Mouse (Mus musculus) CD4-positive helper T cell, adult 2 months (primary cell): ENCODE data around the gene Ttbk1.

Source experiments
- DNase-seq: peaks from one replicate; pipeline ENCODE4 v3.0.0-alpha.2; 2012; ENCODE audit warnings: low read depth, missing footprints, low spot score

Ttbk1 gene

DNA sequence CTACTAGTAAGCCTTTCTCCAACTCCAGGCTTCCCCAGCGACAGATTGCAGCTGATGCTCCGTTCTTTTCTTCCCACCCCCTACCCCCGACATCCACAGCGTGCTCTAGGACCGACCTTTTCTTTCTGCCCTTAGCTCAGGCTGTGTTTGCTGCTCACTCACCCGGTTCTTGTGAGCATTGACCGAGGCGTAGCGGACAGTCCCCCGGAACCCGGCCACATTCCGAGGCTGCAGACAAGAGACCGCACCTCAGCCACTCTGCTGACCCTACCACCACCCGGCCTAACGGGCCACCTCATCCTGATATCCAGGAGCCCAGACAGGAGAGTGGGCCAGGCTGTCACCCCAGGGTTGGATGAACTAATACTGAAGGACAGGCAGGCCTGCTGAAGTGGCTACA is 10.2 kb downstream of the Ttbk1 start:
- no peak for DNase-seq

DNA sequence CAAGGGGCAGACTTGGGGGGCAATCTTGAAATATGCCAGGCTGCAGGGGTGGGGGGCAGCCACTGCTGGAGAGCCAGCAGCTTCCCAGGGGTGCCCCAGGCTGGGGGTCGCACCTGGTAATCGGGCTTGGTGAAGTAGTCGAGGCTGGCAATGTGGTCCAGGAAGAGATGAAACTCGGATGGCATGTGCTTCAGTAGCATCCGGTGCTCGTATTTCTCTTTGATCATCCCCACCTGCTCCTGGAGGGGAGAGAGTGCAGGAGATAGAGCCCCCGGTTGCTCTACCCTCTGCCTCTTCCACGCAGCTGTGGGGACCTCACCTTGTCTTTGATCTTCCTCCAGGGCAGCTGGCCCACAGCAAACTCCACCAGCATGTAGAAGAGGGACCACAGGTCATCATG is 10.9 kb downstream of the Ttbk1 start:
- DNase-seq, result no peak

DNA sequence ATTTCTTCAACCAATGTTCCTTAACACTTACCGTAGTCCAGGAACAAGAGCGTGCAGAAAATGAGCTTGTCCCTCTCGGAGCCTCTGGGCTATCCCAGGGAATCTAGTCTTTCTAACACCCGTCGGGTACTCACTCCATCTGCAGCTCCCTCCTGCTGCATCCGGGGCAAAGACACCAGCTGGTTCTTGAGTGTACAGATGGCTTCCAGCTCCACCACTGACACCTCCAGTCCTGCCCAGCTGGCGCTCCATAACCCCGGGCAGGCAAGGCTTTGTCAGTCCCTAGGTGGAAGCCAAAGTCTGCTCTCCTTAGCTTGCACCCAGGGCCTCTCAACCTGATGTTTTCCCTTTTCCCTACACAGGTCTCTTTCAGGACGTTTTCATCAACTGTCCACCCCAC is 19.6 kb downstream of the Ttbk1 start:
- DNase-seq, result no peak

DNA sequence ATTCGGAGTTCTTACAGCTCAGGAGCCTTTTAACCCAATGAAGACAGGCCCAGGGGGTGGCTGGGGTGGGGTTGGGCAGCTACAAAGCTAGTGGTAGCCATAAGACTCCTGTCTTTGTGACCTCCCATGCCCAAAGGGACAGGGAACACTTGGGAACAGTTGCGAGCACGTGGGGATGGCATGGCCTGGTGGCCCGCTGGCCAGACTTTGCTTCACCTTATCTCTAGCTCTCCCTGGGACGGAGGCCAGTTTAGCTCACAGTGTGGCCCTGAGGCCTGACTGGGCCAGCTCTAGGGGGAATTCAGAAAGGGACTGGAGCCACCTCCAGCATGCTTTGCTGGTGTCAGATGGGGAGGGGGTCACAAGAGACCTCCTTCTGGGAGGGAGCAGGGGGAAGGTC is 25.2 kb downstream of the Ttbk1 start:
- DNase-seq, result no peak

DNA sequence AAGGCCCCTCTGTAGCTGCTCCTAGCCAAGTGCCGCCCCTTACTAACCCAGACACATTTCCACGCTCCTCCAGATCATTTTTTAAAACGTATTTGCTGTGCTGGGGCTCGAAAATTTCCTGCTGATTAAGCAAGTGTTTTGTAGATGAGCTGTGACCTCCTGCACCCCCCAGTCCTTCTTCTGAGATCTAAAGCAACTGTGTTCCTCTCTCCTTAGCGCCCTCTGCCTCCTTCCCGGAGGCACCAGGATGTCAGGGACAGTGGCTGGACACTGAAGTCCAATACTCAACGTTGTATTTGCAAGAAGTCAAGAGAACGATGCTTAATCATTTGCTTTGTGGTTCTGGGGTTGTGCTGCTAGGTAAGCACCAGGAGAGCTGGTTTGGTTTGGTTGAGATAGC is 26.1 kb downstream of the Ttbk1 start:
- DNase-seq, result no peak

DNA sequence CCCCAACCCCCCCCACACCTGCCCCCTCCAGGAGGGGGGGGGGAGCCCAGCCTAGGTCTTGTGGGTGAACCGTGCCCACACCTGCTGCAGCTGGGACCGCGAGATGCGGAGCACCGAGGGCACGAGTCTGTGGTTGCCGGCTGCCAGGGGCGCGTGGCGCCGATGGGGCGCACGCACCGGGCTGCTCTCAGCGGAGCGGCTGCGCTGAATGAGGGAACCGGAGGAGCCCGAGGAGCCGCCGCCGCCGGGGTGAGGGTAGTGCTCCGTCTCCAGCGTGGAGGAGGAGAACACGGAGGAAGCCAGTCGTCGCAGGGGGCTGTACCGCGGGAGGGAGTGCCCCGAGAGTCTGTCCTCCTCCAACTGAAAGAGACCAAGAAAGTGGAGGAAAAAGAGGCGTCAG is 26.8 kb downstream of the Ttbk1 start:
- DNase-seq, result no peak

DNA sequence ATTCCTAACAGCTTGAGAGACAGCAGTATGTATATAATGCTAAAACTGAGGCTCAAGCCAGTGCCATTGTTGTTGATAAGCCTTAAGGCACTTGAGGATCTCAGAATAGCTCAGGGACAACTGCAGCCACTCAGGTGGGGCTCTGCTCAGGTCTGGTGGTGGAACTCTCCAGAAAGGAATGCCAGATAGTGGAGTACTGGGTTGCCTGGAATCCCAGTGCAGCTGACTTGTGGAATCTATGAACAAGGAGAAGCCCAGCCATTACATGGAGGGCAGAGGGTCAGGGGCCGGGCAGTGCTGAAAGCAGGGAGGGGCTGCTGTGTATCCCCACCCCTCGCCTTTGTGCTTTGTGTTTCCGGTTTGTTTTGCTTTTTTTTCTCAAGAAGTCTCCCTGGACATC is 29.0 kb downstream of the Ttbk1 start:
- DNase-seq, result no peak

DNA sequence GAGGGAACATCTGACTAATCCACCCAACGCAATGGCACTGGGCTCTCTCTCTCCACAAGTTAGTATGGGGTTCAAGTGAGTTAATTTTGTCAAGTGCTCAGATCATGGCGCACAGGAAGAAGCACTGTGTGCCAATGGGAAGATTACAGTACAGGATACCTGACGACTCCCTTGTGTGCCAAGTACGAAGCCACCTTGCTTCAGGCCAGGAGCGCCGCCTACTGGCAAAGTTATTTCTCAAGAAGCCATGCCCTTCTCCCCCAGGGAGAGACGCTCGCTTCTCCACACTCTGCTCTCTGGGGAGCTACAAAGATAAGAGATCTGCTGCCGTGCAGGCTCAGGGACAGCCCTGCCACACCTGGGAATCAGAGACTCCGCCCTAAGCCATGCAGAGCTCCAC is 29.7 kb downstream of the Ttbk1 start:
- peak; percentile 33 for DNase-seq

DNA sequence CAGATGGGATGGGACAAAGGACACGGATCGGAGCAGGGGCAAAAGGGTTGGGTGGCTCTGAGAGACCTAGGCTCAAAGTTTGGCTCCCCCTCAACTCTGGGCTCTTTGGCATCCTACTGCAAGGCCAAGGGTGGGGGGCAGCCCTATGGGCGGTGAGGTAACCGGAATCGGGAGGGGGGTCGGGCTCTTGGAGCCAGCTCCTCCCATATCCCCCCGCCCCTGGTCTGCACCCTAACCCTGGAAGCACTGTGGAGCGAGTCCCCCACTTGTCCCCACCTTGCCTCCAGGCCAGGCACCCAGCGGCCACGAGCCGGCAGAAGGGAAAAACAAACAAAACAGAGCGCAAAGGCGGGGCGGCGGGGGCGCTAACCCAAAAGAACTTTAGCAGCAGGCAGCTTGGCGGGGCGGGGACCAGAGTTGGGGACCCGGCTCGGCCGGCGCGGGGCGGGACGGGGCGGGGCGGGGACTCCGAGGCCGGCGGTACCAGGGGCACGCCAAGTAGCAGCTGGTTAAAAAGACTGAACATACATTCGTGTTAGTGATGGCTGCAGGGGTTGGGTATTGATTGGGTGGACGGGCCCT is 32.3 kb downstream of the Ttbk1 start:
- no peak for DNase-seq

DNA sequence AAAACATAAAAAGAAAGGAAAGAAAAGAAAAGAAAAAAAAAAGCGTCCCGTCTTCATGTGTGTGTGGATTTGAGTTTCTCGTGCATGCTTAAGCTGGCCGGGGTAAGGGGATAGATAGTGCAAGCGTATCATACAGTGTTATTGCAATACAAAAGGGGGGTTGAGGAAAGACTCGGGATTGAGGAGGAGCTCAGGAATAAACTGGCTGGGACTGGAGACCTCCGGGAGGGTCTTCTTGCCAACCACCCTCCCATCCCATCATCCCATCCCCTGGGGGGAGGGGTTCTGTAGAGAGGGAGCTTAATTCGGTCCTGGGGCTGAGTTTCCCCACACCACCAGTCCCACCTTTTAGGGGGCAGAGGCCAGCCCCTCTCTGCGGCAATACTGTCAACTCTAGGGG is 32.9 kb downstream of the Ttbk1 start:
- no peak for DNase-seq

DNA sequence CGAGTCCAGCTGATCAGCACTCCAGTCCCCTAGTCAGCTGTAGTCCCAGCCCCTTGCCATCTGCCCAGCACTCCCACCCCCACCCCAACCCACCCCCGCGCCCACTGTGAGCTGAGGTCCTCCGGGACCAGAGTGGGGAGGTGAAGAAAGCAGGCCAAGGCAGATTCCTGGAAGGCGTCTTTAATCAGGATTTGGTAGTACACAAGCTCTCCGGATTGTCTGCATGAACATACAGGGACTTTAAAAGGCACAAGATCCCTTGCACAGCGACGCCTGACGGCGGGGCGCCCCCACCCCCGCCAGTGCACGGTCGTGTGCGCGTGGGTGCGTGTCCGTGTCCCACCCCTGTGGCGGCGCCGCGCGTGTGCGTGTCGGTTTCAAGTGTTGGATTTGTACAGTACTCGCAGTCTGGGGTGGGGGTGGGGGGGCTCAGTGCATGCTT is 33.5 kb downstream of the Ttbk1 start:
- no peak for DNase-seq

DNA sequence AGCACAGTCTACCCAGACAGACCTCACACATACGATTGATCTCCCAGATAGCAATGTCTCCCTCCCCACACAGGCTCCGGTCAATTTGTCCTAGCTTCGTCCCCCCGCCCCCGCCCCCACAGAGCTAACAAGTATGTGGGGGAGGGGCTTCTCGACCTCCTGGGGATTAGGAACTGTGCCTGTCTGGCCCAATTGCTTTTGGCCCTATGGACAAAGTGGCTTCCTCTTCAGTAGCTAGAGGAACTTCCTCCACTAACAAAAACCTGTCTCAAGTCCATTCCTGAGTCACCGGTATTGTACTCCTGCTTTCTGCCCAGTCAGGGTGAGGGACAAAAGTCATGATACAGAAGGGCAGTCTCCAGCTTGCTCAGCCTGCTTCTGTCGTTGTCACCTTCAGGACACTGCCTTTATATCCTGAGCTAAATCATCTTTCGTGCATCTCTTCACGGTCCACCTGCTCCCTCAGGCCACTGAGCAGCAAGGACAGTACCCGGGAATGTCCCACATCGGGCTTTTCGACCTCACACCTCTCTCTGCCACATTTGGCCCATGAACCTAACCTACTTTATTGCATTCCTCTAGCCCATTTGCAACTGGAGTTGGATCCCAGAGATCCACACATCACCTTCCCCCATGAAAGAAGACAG is 34.0 kb downstream of the Ttbk1 start:
- no peak for DNase-seq

DNA sequence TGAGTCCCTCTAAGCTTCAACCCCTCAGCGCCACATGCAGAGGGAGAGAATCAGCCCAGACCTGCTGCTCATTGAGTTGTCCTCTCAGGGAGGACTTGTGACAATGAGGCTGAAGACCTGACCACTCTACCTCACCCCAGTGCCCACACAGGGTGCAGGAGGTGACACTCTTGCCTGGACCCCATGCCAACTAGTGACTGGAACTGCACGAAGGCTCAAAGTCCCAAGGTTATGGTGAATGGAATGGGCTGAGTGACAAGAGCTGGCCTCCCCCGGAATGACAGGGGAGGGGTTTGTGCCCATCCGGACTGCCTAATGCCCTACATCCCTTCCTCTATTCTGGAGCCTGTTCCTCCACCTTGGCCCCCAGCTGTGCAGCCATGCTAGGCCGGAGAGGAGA is 34.8 kb downstream of the Ttbk1 start:
- DNase-seq, result no peak

DNA sequence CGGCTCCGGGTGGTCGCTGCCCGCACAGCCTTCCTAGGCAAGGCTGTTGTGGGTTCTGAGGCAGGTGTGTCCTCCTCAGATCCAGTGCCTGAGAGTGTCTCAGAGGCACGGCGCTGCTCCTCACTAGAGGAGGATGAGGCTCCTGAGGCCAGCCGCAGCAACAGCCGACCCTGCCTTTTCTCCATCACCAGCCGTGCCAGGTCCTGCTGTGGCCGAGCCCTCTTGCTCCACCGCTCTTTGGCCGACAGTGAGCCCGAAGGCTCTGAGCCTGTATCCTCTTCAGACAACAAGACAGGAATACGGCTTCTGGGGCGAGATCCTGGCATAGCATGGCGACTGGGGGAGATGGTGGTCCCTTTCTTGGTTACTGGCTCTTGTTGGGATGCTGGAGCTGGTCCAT is 41.2 kb downstream of the Ttbk1 start:
- DNase-seq, result no peak

DNA sequence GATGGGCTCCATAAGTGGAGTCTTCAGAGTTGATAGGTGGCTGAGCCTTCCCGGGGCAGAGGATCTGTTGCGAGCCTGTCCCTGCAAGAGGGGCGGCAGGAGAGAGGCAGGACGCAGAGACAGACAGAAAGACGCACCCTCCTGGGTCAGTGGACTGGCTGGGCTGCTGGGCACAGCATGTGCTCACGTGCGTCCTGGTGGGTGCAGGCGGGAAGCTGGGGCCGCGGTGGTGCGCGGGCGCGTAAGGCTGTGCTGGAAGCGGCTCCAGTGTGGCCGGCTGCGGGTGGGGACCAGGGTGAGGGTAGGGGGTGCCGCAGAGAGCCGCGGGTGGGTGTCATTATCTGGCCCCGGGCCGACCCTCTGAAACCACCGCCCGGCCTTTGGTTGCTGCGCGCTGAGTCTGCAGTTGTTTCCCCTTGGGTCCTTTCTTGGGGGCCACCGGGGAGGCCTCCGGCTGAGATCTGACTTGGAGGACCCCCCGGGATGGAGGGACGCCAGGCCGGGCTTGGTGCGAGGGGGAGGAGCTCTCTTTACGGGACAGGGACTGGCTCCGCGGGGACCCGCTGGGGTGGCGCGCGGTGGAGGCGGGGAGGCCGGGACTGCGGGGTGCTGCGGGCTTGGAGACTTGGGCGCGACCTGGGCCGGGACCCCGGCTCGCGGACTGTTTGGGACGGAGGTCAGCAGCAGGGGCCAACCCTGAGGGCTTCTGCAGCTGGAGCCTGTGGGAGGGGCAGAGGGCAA is 42.5 kb downstream of the Ttbk1 start:
- DNase-seq, result no peak

DNA sequence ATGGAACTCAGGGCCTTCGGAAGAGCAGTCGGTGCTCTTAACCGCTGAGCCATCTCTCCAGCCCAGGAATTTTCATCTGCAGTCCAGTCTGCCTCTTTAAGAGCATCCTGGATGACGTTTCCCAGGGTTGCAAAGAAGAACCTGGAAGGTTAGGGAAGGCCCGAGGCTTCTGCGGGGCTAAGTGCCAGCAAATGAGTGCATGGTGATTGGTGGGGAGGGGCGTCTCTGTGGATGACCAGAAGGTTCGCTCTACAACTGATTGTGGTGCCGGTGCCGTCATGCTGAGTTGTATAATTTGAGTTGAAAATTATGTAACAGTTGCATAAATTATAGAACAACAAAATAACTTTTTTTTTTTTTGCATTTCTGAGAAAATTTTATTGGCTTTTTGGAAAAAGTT is 48.3 kb downstream of the Ttbk1 start:
- no peak for DNase-seq

DNA sequence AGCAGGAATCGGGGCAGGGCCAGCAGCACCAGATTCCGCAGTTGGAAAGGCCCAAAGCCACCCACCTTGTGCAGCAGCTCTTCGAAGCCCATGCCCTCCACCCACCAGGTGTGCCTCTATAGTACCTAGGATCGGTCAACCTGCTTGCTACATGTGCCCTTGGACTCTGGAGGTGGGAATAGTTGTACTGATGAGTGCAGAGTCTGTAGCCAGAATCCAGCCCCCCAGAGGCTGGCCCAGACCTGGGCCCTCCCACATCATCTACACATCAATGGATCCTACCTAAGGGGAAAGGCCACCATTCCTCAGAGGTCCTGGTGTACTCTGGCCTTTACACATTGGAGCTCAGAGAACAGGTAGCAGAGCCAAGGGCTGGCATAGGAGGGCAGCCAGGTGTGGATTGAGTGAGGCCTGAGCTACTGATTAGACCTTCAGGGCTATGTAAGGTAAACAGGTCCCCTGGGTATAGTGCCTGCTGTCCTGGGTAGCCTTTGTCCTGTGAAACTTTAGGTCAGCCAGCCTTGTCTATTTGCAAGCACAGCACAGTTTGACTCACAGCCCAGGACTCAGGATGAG is 49.1 kb downstream of the Ttbk1 start, which contains the start of gene Slc22a7:
TSS of gene Slc22a7 (minus strand) at position 160 of the 576 bp plus-strand sequence.
- DNase-seq, result no peak

DNA sequence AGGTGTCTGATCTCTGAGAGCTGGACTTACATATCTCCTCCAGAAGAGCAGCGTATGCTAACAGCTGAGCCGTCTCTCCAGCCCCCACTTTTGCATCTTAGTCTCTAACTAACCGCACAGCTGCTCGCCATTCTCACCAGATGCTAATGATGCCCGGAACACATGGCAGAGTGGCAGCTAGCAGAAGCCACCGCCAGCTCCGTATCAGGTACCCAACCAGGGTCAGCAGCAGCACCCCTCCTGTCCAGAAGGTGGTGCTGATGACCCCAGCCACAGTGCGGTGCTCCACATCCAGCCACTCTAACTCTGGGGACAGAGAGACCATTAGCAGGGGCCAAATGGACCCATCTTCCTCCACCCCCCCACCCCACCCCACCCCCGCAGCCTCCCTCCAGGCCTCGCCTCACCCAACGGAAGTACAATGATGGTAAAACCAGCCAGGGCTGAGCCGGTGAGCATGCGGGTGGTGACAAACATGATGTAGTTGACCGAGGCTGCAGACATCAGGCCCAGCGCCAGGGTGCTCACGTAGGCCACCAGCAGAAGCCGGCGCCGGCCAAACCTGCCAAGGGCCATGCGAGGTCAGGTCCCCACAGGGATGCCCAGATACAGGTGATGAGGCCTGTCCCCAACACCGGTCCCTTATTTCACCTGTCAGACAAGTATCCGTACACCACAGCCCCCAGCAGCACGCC is 50.7 kb downstream of the Ttbk1 start:
- DNase-seq, result no peak

DNA sequence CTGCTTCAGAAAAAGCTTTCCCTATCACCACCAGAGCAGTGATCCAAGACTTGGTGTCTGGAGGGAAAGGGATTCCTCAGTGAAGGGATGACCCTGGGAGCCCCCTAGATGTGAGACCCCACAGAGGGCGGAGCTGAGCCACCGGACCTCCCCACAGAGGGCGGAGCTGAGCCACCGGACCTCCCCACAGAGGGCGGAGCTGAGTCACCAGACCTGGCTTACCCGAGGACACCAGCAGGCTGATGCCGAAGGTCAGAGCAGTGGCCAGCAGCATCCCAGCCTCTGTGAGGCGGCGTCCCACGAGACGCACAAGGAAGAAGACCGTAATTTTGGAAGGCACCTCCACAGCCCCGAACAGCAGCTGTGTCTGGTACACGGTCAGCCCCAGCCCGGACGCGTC is 53.8 kb downstream of the Ttbk1 start:
- no peak for DNase-seq

DNA sequence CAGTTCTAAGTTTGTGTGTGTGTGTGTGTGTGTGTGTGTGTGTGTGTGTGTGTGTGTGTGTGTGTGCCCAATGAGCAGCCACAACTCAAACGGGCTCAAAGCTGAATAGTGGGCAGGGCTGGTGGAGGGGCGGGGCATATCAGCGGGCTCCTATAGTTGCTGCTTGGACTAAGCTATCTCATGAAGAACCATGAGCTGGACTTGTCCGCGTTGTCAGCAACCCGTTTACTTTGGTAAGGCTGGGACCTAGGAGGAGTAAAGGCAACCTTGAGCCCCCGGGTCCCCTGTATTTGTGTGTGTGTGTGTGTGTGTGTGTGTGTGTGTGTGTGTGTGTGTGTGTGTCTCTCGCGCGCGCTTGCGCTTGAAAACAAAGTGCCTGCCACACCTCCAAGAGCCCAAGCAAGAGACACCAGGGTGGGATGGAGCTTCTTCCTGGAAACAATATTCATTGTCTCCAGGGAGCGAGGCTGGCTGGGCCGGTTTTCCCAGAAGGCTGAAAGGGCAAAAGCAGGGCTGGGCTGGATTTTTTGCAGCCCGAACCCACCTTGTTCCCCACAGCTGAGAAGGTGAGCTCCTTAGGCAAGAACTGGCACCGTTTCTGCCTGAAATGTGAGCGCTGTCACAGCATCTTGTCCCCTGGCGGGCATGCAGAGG is 58.6 kb downstream of the Ttbk1 start, which contains the start of gene Crip3:
TSS of gene Crip3 (plus strand) at position 166 of the 654 bp plus-strand sequence.
- no peak for DNase-seq

DNA sequence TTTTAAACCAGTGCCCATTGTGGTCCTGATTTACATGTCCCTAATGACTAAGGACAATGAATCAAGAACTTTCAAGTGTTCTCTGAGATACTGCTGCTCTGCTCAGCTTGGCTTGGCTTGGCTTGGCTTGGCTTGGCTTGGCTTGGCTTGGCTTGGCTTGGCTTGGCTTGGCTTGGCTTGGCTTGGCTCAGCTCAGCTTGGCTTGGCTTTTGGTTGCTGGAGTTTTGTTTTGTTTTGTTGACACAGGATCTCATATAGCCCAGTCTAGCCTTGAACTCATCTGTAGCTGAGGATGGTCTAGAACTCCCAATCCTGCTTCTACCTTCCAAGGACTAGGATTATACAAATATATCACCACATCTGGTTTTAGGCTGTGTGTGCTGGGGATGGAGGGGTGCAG is 61.0 kb downstream of the Ttbk1 start:
- DNase-seq, result no peak
